Mouse (Mus musculus) adrenal gland, adult 8-10 months (tissue): ENCODE measurements at regions not wholly inside any gene's neighbourhood (a gene's known extent, or its start where the extent isn't known, plus 50 kb on each side); places are given as distances from the start of the nearest gene placed in this dataset.

Experiments used
- DNase-seq: peaks from one replicate; pipeline ENCODE4 v3.0.0; 2022

GRCm38 (mm10) chr17:80827361-80827760, 99.1 kb upstream of the Map4k3 start:
- DNase-seq, result no peak

GRCm38 (mm10) chr17:80825971-80826730, 97.9 kb upstream of the Map4k3 start:
- peak; percentile 28 for DNase-seq

- DNase-seq, result no peak
These were observed 97.2 kb upstream of the Map4k3 start for GRCm38 (mm10) chr17:80825518-80825901.

GRCm38 (mm10) chr17:80824826-80825517, 96.7 kb upstream of the Map4k3 start:
- DNase-seq, result peak; percentile 32

- DNase-seq, result no peak
These were observed 96.0 kb upstream of the Map4k3 start for GRCm38 (mm10) chr17:80824261-80824660.

GRCm38 (mm10) chr17:80820888-80821287, 92.6 kb upstream of the Map4k3 start:
- no peak for DNase-seq

GRCm38 (mm10) chr17:80818477-80819028, 90.3 kb upstream of the Map4k3 start:
- no peak for DNase-seq

- no peak for DNase-seq
These were observed 87.5 kb upstream of the Map4k3 start for GRCm38 (mm10) chr17:80815747-80816146.

- no peak for DNase-seq
These were observed 84.9 kb upstream of the Map4k3 start for GRCm38 (mm10) chr17:80813194-80813593.

- DNase-seq, result no peak
These were observed 81.0 kb upstream of the Map4k3 start for GRCm38 (mm10) chr17:80809275-80809674.

- DNase-seq, result no peak
These were observed 79.8 kb upstream of the Map4k3 start for GRCm38 (mm10) chr17:80808069-80808468.

GRCm38 (mm10) chr17:80803361-80803915, 75.2 kb upstream of the Map4k3 start:
- DNase-seq, result no peak

- DNase-seq, result no peak
These were observed 74.3 kb upstream of the Map4k3 start for GRCm38 (mm10) chr17:80802622-80803021.

- DNase-seq, result no peak
These were observed 73.7 kb upstream of the Map4k3 start for GRCm38 (mm10) chr17:80801991-80802390.

- DNase-seq, result no peak
These were observed 73.2 kb upstream of the Map4k3 start for GRCm38 (mm10) chr17:80801451-80801983.

- DNase-seq, result no peak
These were observed 72.6 kb upstream of the Map4k3 start for GRCm38 (mm10) chr17:80800877-80801276.

- peak; percentile 82 for DNase-seq
These were observed 72.2 kb upstream of the Map4k3 start for GRCm38 (mm10) chr17:80800454-80800853.

GRCm38 (mm10) chr17:80799061-80799460, 70.8 kb upstream of the Map4k3 start:
- DNase-seq, result no peak

GRCm38 (mm10) chr17:80798281-80798980, 70.1 kb upstream of the Map4k3 start:
- no peak for DNase-seq

GRCm38 (mm10) chr17:80796790-80797189, 68.5 kb upstream of the Map4k3 start:
- DNase-seq, result no peak

GRCm38 (mm10) chr17:80796386-80796785, 68.1 kb upstream of the Map4k3 start:
- no peak for DNase-seq

- no peak for DNase-seq
These were observed 67.3 kb upstream of the Map4k3 start for GRCm38 (mm10) chr17:80795453-80796105.
